Mouse (Mus musculus) retina, embryonic 14.5 days (tissue): ENCODE measurements around the gene Rin3.

Experiments
- DNase-seq: peaks from one replicate; pipeline ENCODE4 v3.0.0-alpha.2; 2015; ENCODE audit warnings: low spot score

Rin3 gene

GRCm38 (mm10) chr12:102422065-102422464 is 139.2 kb downstream of the Rin3 start:
- peak; percentile 19 for DNase-seq

GRCm38 (mm10) chr12:102422623-102423320 is 139.9 kb downstream of the Rin3 start:
- no peak for DNase-seq

GRCm38 (mm10) chr12:102423625-102424024 is 140.8 kb downstream of the Rin3 start:
- DNase-seq: no peak

GRCm38 (mm10) chr12:102424456-102424855 is 141.6 kb downstream of the Rin3 start:
- DNase-seq: no peak

- no peak for DNase-seq
Observed at GRCm38 (mm10) chr12:102425048-102425578, 142.3 kb downstream of the Rin3 start.

GRCm38 (mm10) chr12:102426285-102426684 is 143.4 kb downstream of the Rin3 start:
- DNase-seq: no peak

GRCm38 (mm10) chr12:102429656-102430055 is 146.8 kb downstream of the Rin3 start:
- no peak for DNase-seq

GRCm38 (mm10) chr12:102430228-102430627 is 147.4 kb downstream of the Rin3 start:
- DNase-seq: no peak

- no peak for DNase-seq
Observed at GRCm38 (mm10) chr12:102432238-102432637, 149.4 kb downstream of the Rin3 start.

- DNase-seq: no peak
Observed at GRCm38 (mm10) chr12:102434107-102434506, 151.3 kb downstream of the Rin3 start.

- no peak for DNase-seq
Observed at GRCm38 (mm10) chr12:102436939-102437526, 154.2 kb downstream of the Rin3 start.

- no peak for DNase-seq
Observed at GRCm38 (mm10) chr12:102437952-102438351, 155.1 kb downstream of the Rin3 start.

GRCm38 (mm10) chr12:102438983-102439631 is 156.3 kb downstream of the Rin3 start:
- no peak for DNase-seq

- DNase-seq: peak; percentile 99
Observed at GRCm38 (mm10) chr12:102439632-102440023, 156.8 kb downstream of the Rin3 start, which contains the start of gene Lgmn. Gene Lgmn, minus strand, starts transcription at chr12:102439813.
